Mouse (Mus musculus) mature B cell (primary cell): ENCODE measurements around the gene Selplg.

Experiments
- in situ Hi-C: fragments of 300-500 bp; cut with MboI; formaldehyde crosslinking; loops from 2 replicates; pipeline ENCODE4 v1.14.3; 2019

The Selplg gene

GRCm38 (mm10) chr5:113832490-113832901, at the start of gene Selplg:
Selplg (minus strand) TSS chr5:113832644.
- in situ Hi-C loops, result no loop called here

- in situ Hi-C loops, result no loop called here
Measured at GRCm38 (mm10) chr5:113881136-113881535, 48.7 kb upstream of the Selplg start.

- in situ Hi-C loops, result no loop called here
Measured at GRCm38 (mm10) chr5:113878943-113879617, 46.6 kb upstream of the Selplg start.

- in situ Hi-C loops, result no loop called here
Measured at GRCm38 (mm10) chr5:113877565-113877964, 45.1 kb upstream of the Selplg start.

- in situ Hi-C loops, result no loop called here
Measured at GRCm38 (mm10) chr5:113876176-113876575, 43.7 kb upstream of the Selplg start.

- in situ Hi-C loops, result no loop called here
Measured at GRCm38 (mm10) chr5:113875625-113876024, 43.2 kb upstream of the Selplg start.

- in situ Hi-C loops, result no loop called here
Measured at GRCm38 (mm10) chr5:113874063-113875024, 41.9 kb upstream of the Selplg start.

GRCm38 (mm10) chr5:113872936-113873912, 40.8 kb upstream of the Selplg start:
- in situ Hi-C loops, result no loop called here

GRCm38 (mm10) chr5:113871903-113872548, 39.6 kb upstream of the Selplg start:
- in situ Hi-C loops, result no loop called here

GRCm38 (mm10) chr5:113870393-113871040, 38.1 kb upstream of the Selplg start:
- in situ Hi-C loops, result no loop called here

- in situ Hi-C loops, result no loop called here
Measured at GRCm38 (mm10) chr5:113869132-113869531, 36.7 kb upstream of the Selplg start.

GRCm38 (mm10) chr5:113864992-113865391, 32.5 kb upstream of the Selplg start:
- in situ Hi-C loops, result no loop called here

GRCm38 (mm10) chr5:113863994-113864393, 31.6 kb upstream of the Selplg start:
- in situ Hi-C loops, result no loop called here

GRCm38 (mm10) chr5:113862418-113862817, 30.0 kb upstream of the Selplg start:
- in situ Hi-C loops, result no loop called here

- in situ Hi-C loops, result no loop called here
Measured at GRCm38 (mm10) chr5:113861294-113861693, 28.9 kb upstream of the Selplg start.

GRCm38 (mm10) chr5:113858971-113859370, 26.5 kb upstream of the Selplg start:
- in situ Hi-C loops, result loop anchor here (10.0 kb wide), 1 partner anchor 86 kb away; no protein-coding TSS in a partner anchor

- in situ Hi-C loops, result loop anchor here (10.0 kb wide), 1 partner anchor 86 kb away; no protein-coding TSS in a partner anchor
Measured at GRCm38 (mm10) chr5:113858550-113858949, 26.1 kb upstream of the Selplg start.

- in situ Hi-C loops, result loop anchor here (10.0 kb wide), 1 partner anchor 87 kb away; no protein-coding TSS in a partner anchor
Measured at GRCm38 (mm10) chr5:113857631-113858030, 25.2 kb upstream of the Selplg start.

GRCm38 (mm10) chr5:113856631-113857030, 24.2 kb upstream of the Selplg start:
- in situ Hi-C loops, result loop anchor here (10.0 kb wide), 1 partner anchor 88 kb away; no protein-coding TSS in a partner anchor

GRCm38 (mm10) chr5:113855696-113856095, 23.3 kb upstream of the Selplg start:
- in situ Hi-C loops, result loop anchor here (10.0 kb wide), 1 partner anchor 89 kb away; no protein-coding TSS in a partner anchor
